Comparison of ENCODE assay signal across 13 mouse cellular contexts in the genomic region with DNA sequence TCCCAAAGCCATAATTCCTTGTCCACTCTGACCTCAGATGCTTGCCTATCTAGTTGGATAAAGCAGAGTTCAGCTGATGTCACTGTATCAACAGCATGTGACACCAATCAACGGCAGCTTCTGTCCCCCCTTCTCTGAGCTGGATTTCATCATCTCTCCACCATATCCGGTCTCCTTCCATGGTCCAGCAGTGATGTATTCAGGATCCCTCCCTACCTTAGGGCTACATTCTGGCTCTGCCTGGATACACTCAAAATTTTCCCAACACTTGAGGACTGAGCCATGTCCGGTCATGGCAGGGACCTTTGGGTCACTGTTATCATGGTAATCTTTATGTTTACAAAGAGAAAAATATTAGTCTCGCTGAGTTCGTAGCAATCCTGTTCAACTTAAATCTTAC.
"Had no signal": no experiment of that assay in that cellular context is flagged by ENCODE, and none has a peak within 500 bp of the region (broad histone marks: within the 10 kb centered on the region; RNA-seq: fewer than 3 reads in every experiment).

No protein-coding gene starts in this region.

- H3K4me2 ChIP-seq: limb, embryonic 15.5 days; liver, embryonic 12.5 days; neural tube, embryonic 12.5 days had no signal

- H3K9ac ChIP-seq: limb, embryonic 15.5 days; liver, embryonic 12.5 days; neural tube, embryonic 12.5 days had no signal

- DNase-seq: kidney, adult 9 months; kidney, postnatal 36 days; layer of hippocampus, adult 9-11 months; layer of hippocampus, postnatal 36 days; midbrain, embryonic 14.5 days; spleen, adult 18-20 months; thymus, adult 18-20 months; thymus, postnatal 14 days had no signal

- ATAC-seq: liver, embryonic 12.5 days had no signal

- H3K9me3 ChIP-seq: limb, embryonic 15.5 days; liver, embryonic 12.5 days; neural tube, embryonic 12.5 days had no signal

- H3K4me3 ChIP-seq: limb, embryonic 15.5 days; liver, embryonic 12.5 days; midbrain, embryonic 10.5 days; neural tube, embryonic 12.5 days had no signal

- H3K27me3 ChIP-seq: limb, embryonic 15.5 days; liver, embryonic 12.5 days; neural tube, embryonic 12.5 days had no signal

- H3K27ac ChIP-seq: kidney, postnatal 0 days; limb, embryonic 15.5 days; liver, embryonic 12.5 days; midbrain, embryonic 10.5 days; neural tube, embryonic 12.5 days had no signal
